Mouse (Mus musculus) forebrain, postnatal 0 days (tissue): ENCODE data around the gene Gamt. TPM values are rescaled to one million over a fixed set of nuclear protein-coding genes. Genes with fewer than 3 reads are reported as not detected.

Experiments
- ATAC-seq: fragments of 200-750 bp; cut with Nextera tagmentation; 2 replicates; pipeline ENCODE4 v1.8.0; 2017; ENCODE audit warnings: mild to moderate bottlenecking, moderate library complexity
- DNase-seq: peaks from one replicate; pipeline ENCODE4 v3.0.0-alpha.2; 2015
- H3K27ac ChIP-seq: fragments of 300-500 bp; sonication (generic); 2 replicates; pipeline ENCODE4 v1.5.1; 2014; ENCODE audit warnings: low read depth, mild to moderate bottlenecking, antibody characterized with exemption, low read length, moderate library complexity, mixed read lengths
- H3K27me3 ChIP-seq: fragments of 300-500 bp; sonication (generic); 2 replicates; pipeline ENCODE4 v1.6.1; 2014; ENCODE audit warnings: mild to moderate bottlenecking, low read length, mixed read lengths; ENCODE audit not compliant: insufficient read depth
- H3K36me3 ChIP-seq: fragments of 300-500 bp; sonication (generic); 2 replicates; pipeline ENCODE4 v1.6.1; 2014; ENCODE audit warnings: mild to moderate bottlenecking, moderate library complexity; ENCODE audit not compliant: insufficient read depth
- H3K4me1 ChIP-seq: fragments of 300-500 bp; sonication (generic); 2 replicates; pipeline ENCODE4 v1.6.1; 2014; ENCODE audit warnings: antibody characterized with exemption; ENCODE audit not compliant: insufficient read depth
- H3K4me2 ChIP-seq: fragments of 300-500 bp; sonication (generic); 2 replicates; pipeline ENCODE4 v1.6.1; 2014; ENCODE audit warnings: low read depth, mild to moderate bottlenecking, moderate library complexity
- H3K4me3 ChIP-seq: fragments of 300-500 bp; sonication (generic); 2 replicates; pipeline ENCODE4 v1.5.1; 2014; ENCODE audit warnings: low read depth, low read length, mixed read lengths
- H3K9ac ChIP-seq: fragments of 300-500 bp; sonication (generic); 2 replicates; pipeline ENCODE4 v1.6.1; 2014; ENCODE audit warnings: mild to moderate bottlenecking
- H3K9me3 ChIP-seq: fragments of 300-500 bp; sonication (generic); 2 replicates; pipeline ENCODE4 v1.6.1; 2016; ENCODE audit warnings: low read length
- CTCF ChIP-seq: sonication (generic); IDR thresholded peaks from 2 replicates; pipeline ENCODE4 v1.5.1; 2016; ENCODE audit warnings: antibody characterized with exemption, control low read depth, low read depth
- WGBS: fragments of 180-500 bp; shearing (Covaris S2); extraction: QIAGEN DNeasy Blood & Tissue Kit; methylation state at CpG from one replicate; pipeline ENCODE4 v1.1.7; 2014; 5-methylcytosine and 5-hydroxymethylcytosine counted together
- polyA plus RNA-seq: library from polyadenylated mRNA; unstranded; fragments of >200 nt; fragmentation: Nextera tagmentation; extraction: Ambion mirVana; gene quantifications from 2 replicates; pipeline ENCODE4 v1.2.1, GENCODE M21; 2015
- total RNA-seq: library from RNA; depleted of rRNA; stranded (reverse); fragments of >200 nt; gene quantifications from 2 replicates; pipeline ENCODE4 v1.2.3, GENCODE M21; 2014

Gamt gene
- total and polyA plus RNA-seq, 2 experiments from 2014 or later, result 18.2 to 21.8 TPM

- TF ChIP-seq CTCF, result peak; percentile 93
- Histone ChIP-seq H3K9ac (0 out of 2 replicates have a peak overlapping the region, but pooled peaks have one; percentile 18), H3K4me1 (0 out of 2 replicates have a peak, but pooled peaks cover 10% of the 10 kb centered on the region), H3K9me3 (no peaks in the 10 kb centered on the region), H3K27ac (no peak overlapping the region), H3K4me2 (no peak overlapping the region), H3K36me3 (peaks cover 36% of the 10 kb centered on the region), H3K27me3 (no peaks in the 10 kb centered on the region), H3K4me3 (no peak overlapping the region)
- WGBS, result 5% methylated on average over 4 of the region's 4 CpGs
- ATAC-seq, result no peak
- peak; percentile 93 for DNase-seq
These were observed 15.2 kb downstream of the Gamt start for GRCm38 (mm10) chr10:80245600-80245999.

GRCm38 (mm10) chr10:80244791-80245399 lies 15.9 kb downstream of the Gamt start:
- no peak overlapping the region for H3K27ac ChIP-seq
- 0 out of 2 replicates have a peak overlapping the region, but pooled peaks have one; percentile 18 for H3K9ac ChIP-seq
- 28% methylated on average over 5 of the region's 5 CpGs for WGBS

GRCm38 (mm10) chr10:80242607-80243006 lies 18.2 kb downstream of the Gamt start:
- H3K9me3 ChIP-seq, result no peaks in the 10 kb centered on the region
- ATAC-seq (no peak), DNase-seq (no peak)
- H3K27ac ChIP-seq, result no peak overlapping the region
- peaks cover 65% of the 10 kb centered on the region for H3K36me3 ChIP-seq
- no peak overlapping the region for H3K9ac ChIP-seq
- H3K4me2 ChIP-seq, result no peak overlapping the region
- no peak overlapping the region for H3K4me3 ChIP-seq
- H3K27me3 ChIP-seq, result no peaks in the 10 kb centered on the region
- TF ChIP-seq CTCF, result no peak
- H3K4me1 ChIP-seq, result no peaks in the 10 kb centered on the region
- 93% methylated on average over 3 of the region's 3 CpGs for WGBS

More at GRCm38 (mm10) chr10:80244791-80245399, 15.9 kb downstream of the Gamt start:
- DNase-seq, result peak; percentile 74
- Histone ChIP-seq H3K4me3 (no peak overlapping the region), H3K4me1 (0 out of 2 replicates have a peak, but pooled peaks cover 3% of the 10 kb centered on the region), H3K4me2 (no peak overlapping the region), H3K9me3 (no peaks in the 10 kb centered on the region), H3K27me3 (no peaks in the 10 kb centered on the region), H3K36me3 (peaks cover 43% of the 10 kb centered on the region)
- ATAC-seq, result 0 out of 2 replicates have a peak, but pooled peaks have one; percentile 19
- peak; percentile 56 for TF ChIP-seq CTCF

GRCm38 (mm10) chr10:80242088-80242487 lies 18.7 kb downstream of the Gamt start:
- no peaks in the 10 kb centered on the region for H3K9me3 ChIP-seq
- ATAC-seq (no peak), DNase-seq (no peak)
- no peaks in the 10 kb centered on the region for H3K27me3 ChIP-seq
- H3K4me1 ChIP-seq, result no peaks in the 10 kb centered on the region
- peaks cover 70% of the 10 kb centered on the region for H3K36me3 ChIP-seq
- H3K4me3 ChIP-seq, result no peak overlapping the region
- no peak overlapping the region for H3K9ac ChIP-seq
- WGBS, result 46% methylated on average over 9 of the region's 9 CpGs
- H3K4me2 ChIP-seq, result no peak overlapping the region
- no peak overlapping the region for H3K27ac ChIP-seq
- TF ChIP-seq CTCF, result no peak

- DNase-seq (no peak), ATAC-seq (no peak)
- Histone ChIP-seq H3K4me1 (no peaks in the 10 kb centered on the region), H3K36me3 (peaks cover 91% of the 10 kb centered on the region), H3K4me3 (no peak overlapping the region), H3K27me3 (no peaks in the 10 kb centered on the region), H3K4me2 (no peak overlapping the region), H3K27ac (no peak overlapping the region), H3K9ac (no peak overlapping the region), H3K9me3 (no peaks in the 10 kb centered on the region)
- 92% methylated on average over 6 of the region's 6 CpGs for WGBS
- TF ChIP-seq CTCF, result no peak
These were observed 21.0 kb downstream of the Gamt start for GRCm38 (mm10) chr10:80239791-80240190.

GRCm38 (mm10) chr10:80238306-80238705 lies 22.5 kb downstream of the Gamt start:
- H3K4me1 ChIP-seq, result no peaks in the 10 kb centered on the region
- H3K4me3 ChIP-seq, result no peak overlapping the region
- H3K36me3 ChIP-seq, result peaks cover 94% of the 10 kb centered on the region
- no peak for TF ChIP-seq CTCF
- H3K4me2 ChIP-seq, result no peak overlapping the region
- ATAC-seq (no peak), DNase-seq (no peak)
- no peaks in the 10 kb centered on the region for H3K27me3 ChIP-seq
- WGBS, result 88% methylated on average over 3 of the region's 3 CpGs
- H3K27ac ChIP-seq, result no peak overlapping the region
- H3K9ac ChIP-seq, result no peak overlapping the region
- H3K9me3 ChIP-seq, result no peaks in the 10 kb centered on the region

- Histone ChIP-seq H3K9ac (no peak overlapping the region), H3K36me3 (peaks cover 94% of the 10 kb centered on the region), H3K27ac (no peak overlapping the region), H3K4me1 (no peaks in the 10 kb centered on the region), H3K4me3 (no peak overlapping the region), H3K4me2 (no peak overlapping the region), H3K9me3 (no peaks in the 10 kb centered on the region), H3K27me3 (no peaks in the 10 kb centered on the region)
- ATAC-seq (no peak), DNase-seq (no peak)
- TF ChIP-seq CTCF, result no peak
- WGBS, result 91% methylated on average over 4 of the region's 4 CpGs
These were observed 23.8 kb downstream of the Gamt start for GRCm38 (mm10) chr10:80237020-80237419.
